Mouse (Mus musculus): ENCODE measurements around the gene B3glct.

GRCm38 (mm10) chr5:149767651-149768301 lies 89.7 kb downstream of the B3glct start:
- TF ChIP-seq GATA1 (IDR thresholded peaks at IDR 0.05; ENCODE audit: low read length) (no peak), TAL1 (IDR thresholded peaks at IDR 0.05; ENCODE audit: low read length) (no peak)
